Mouse (Mus musculus) CH12.LX (cell line): ENCODE results near the gene Slc9b2. TPM values are rescaled to one million over a fixed set of nuclear protein-coding genes. Genes with fewer than 3 reads are reported as not detected.

Experiments used
- DNase-seq: peaks from one replicate; pipeline ENCODE4 v3.0.0-alpha.2; 2013; ENCODE audit errors: extremely low read depth
- H3K27ac ChIP-seq: 2 replicates; pipeline ENCODE4 v1.5.1; 2012; ENCODE audit warnings: low read depth, mild to moderate bottlenecking, control low read depth, moderate library complexity; ENCODE audit not compliant: insufficient read depth
- H3K27me3 ChIP-seq: replicated peaks from 2 replicates; pipeline ENCODE3; 2012; ENCODE audit warnings: inconsistent platforms
- H3K36me3 ChIP-seq, 2 experiments: replicated peaks in 1 of 2; 2 replicates each; pipeline versions ENCODE3 to v1.6.1; 2012; ENCODE audit warnings: inconsistent platforms in 1 of 2, low read length in 1 of 2, mild to moderate bottlenecking in 1 of 2, mixed read lengths in 1 of 2, moderate library complexity in 1 of 2; ENCODE audit not compliant: control insufficient read depth in 1 of 2, insufficient read depth in 1 of 2
- H3K4me1 ChIP-seq, 2 experiments: 2 replicates each; pipeline ENCODE4 v1.6.1; 2012; ENCODE audit warnings: inconsistent platforms in 1 of 2, moderate library complexity in 1 of 2; ENCODE audit not compliant: insufficient read depth in 2 of 2, control insufficient read depth in 1 of 2
- H3K4me2 ChIP-seq: 2 replicates; pipeline ENCODE4 v1.6.1; 2012; ENCODE audit warnings: low read depth, mild to moderate bottlenecking, control low read depth; ENCODE audit not compliant: poor library complexity, insufficient read depth, severe bottlenecking
- H3K4me3 ChIP-seq, 3 experiments: fragments of 150-350 bp in 1 of 3; sonication (generic) in 1 of 3; replicated peaks in 1 of 3; 2 replicates each; pipeline versions ENCODE3 to v1.5.1; 2011 to 2012; ENCODE audit warnings: low read depth in 2 of 3, low read length in 2 of 3, mild to moderate bottlenecking in 2 of 3, moderate library complexity in 2 of 3, control low read depth in 1 of 3, improper control_type of control experiment in 1 of 3, inconsistent platforms in 1 of 3, mixed read lengths in 1 of 3; ENCODE audit not compliant: poor library complexity in 1 of 3
- H3K79me2 ChIP-seq: replicated peaks from 2 replicates; pipeline ENCODE4 v1.6.1; 2012; ENCODE audit warnings: mild to moderate bottlenecking, moderate library complexity; ENCODE audit not compliant: control insufficient read depth, poor library complexity, insufficient read depth, severe bottlenecking; ENCODE audit errors: extremely low read depth
- H3K9ac ChIP-seq: 2 replicates; pipeline ENCODE4 v1.6.1; 2012; ENCODE audit warnings: low read depth, mild to moderate bottlenecking, control low read depth, moderate library complexity; ENCODE audit not compliant: insufficient read depth
- H3K9me3 ChIP-seq: replicated peaks from 2 replicates; pipeline ENCODE3; 2012; ENCODE audit warnings: low read length, inconsistent platforms, mixed read lengths
- BHLHE40 ChIP-seq: IDR thresholded peaks from 2 replicates; pipeline ENCODE4 v1.6.1; 2011; ENCODE audit warnings: mild to moderate bottlenecking, low read depth, low read length, improper control_type of control experiment
- CHD1 ChIP-seq: IDR thresholded peaks from 2 replicates; pipeline ENCODE4 v1.6.1; 2012; ENCODE audit warnings: low read depth, low read length, improper control_type of control experiment, inconsistent platforms
- CHD2 ChIP-seq: IDR thresholded peaks from 2 replicates; pipeline ENCODE4 v1.6.1; 2011; ENCODE audit warnings: low read length, improper control_type of control experiment
- CTCF ChIP-seq, 2 experiments: IDR thresholded peaks in 1 of 2; conservative IDR thresholded peaks in 1 of 2; 2 replicates each; pipeline ENCODE4 v1.5.1; 2011 to 2012; ENCODE audit warnings: low read depth in 2 of 2, low read length in 2 of 2, improper control_type of control experiment in 1 of 2, inconsistent platforms in 1 of 2, mild to moderate bottlenecking in 1 of 2, moderate library complexity in 1 of 2
- E2F4 ChIP-seq: IDR thresholded peaks from 2 replicates; pipeline ENCODE4 v1.6.1; 2011; ENCODE audit warnings: low read depth, low read length, improper control_type of control experiment; ENCODE audit not compliant: insufficient replicate concordance
- ELF1 ChIP-seq: IDR thresholded peaks from 2 replicates; pipeline ENCODE4 v1.6.1; 2014; ENCODE audit warnings: low read depth, mild to moderate bottlenecking, inconsistent platforms, low read length, improper control_type of control experiment
- EP300 ChIP-seq: IDR thresholded peaks from 2 replicates; pipeline ENCODE4 v1.6.1; 2011; ENCODE audit warnings: low read length, improper control_type of control experiment
- ETS1 ChIP-seq: conservative IDR thresholded peaks from 2 replicates; pipeline ENCODE4 v1.6.1; 2012; ENCODE audit warnings: low read depth, mild to moderate bottlenecking, inconsistent platforms, low read length, improper control_type of control experiment, moderate library complexity
- GABPA ChIP-seq: IDR thresholded peaks from 2 replicates; pipeline ENCODE4 v1.6.1; 2012; ENCODE audit warnings: low read depth, low read length, improper control_type of control experiment, inconsistent platforms; ENCODE audit not compliant: insufficient replicate concordance
- HCFC1 ChIP-seq: IDR thresholded peaks from 2 replicates; pipeline ENCODE4 v1.6.1; 2012; ENCODE audit warnings: low read depth, mild to moderate bottlenecking, inconsistent platforms, low read length, improper control_type of control experiment
- IRF4 ChIP-seq: IDR thresholded peaks from 2 replicates; pipeline ENCODE4 v1.6.1; 2014; ENCODE audit warnings: low read depth, mild to moderate bottlenecking, inconsistent platforms, low read length, improper control_type of control experiment
- JUN ChIP-seq: IDR thresholded peaks from 2 replicates; pipeline ENCODE4 v1.6.1; 2011; ENCODE audit warnings: low read depth, mild to moderate bottlenecking, low read length, improper control_type of control experiment, moderate library complexity; ENCODE audit not compliant: insufficient read depth
- JUND ChIP-seq: conservative IDR thresholded peaks from 2 replicates; pipeline ENCODE4 v1.6.1; 2011; ENCODE audit warnings: low read depth, low read length, improper control_type of control experiment
- KAT2A ChIP-seq: IDR thresholded peaks from 2 replicates; pipeline ENCODE4 v1.6.1; 2012; ENCODE audit warnings: low read length, improper control_type of control experiment, inconsistent platforms; ENCODE audit not compliant: insufficient replicate concordance
- MAFK ChIP-seq: IDR thresholded peaks from 2 replicates; pipeline ENCODE4 v1.6.1; 2011; ENCODE audit warnings: low read length, improper control_type of control experiment; ENCODE audit not compliant: insufficient replicate concordance
- MAX ChIP-seq: IDR thresholded peaks from 2 replicates; pipeline ENCODE4 v1.6.1; 2011; ENCODE audit warnings: low read length, improper control_type of control experiment
- MAZ ChIP-seq: IDR thresholded peaks from 2 replicates; pipeline ENCODE4 v1.6.1; 2012; ENCODE audit warnings: low read depth, mild to moderate bottlenecking, inconsistent platforms, low read length, improper control_type of control experiment, moderate library complexity
- MEF2A ChIP-seq: IDR thresholded peaks from 2 replicates; pipeline ENCODE4 v1.6.1; 2014; ENCODE audit warnings: low read depth, mild to moderate bottlenecking, inconsistent platforms, low read length, improper control_type of control experiment, borderline replicate concordance
- MXI1 ChIP-seq: IDR thresholded peaks from 2 replicates; pipeline ENCODE4 v1.6.1; 2011; ENCODE audit warnings: mild to moderate bottlenecking, low read depth, low read length, improper control_type of control experiment
- MYC ChIP-seq: IDR thresholded peaks from 2 replicates; pipeline ENCODE4 v1.6.1; 2011; ENCODE audit warnings: low read depth, mild to moderate bottlenecking, improper control_type of control experiment, low read length
- NELFE ChIP-seq: IDR thresholded peaks from 2 replicates; pipeline ENCODE4 v1.6.1; 2011; ENCODE audit warnings: low read depth, low read length, improper control_type of control experiment
- NRF1 ChIP-seq: IDR thresholded peaks from 2 replicates; pipeline ENCODE4 v1.6.1; 2014; ENCODE audit warnings: low read depth, mild to moderate bottlenecking, inconsistent platforms, low read length, improper control_type of control experiment, moderate library complexity
- PAX5 ChIP-seq: IDR thresholded peaks from 2 replicates; pipeline ENCODE4 v1.6.1; 2012; ENCODE audit warnings: low read length, inconsistent platforms, mixed read lengths
- POLR2A ChIP-seq: IDR thresholded peaks from 2 replicates; pipeline ENCODE4 v1.6.1; 2011; ENCODE audit warnings: low read depth, mild to moderate bottlenecking, improper control_type of control experiment, low read length
- POLR2AphosphoS2 ChIP-seq: IDR thresholded peaks from 2 replicates; pipeline ENCODE4 v1.6.1; 2011; ENCODE audit warnings: low read depth, low read length, improper control_type of control experiment
- RAD21 ChIP-seq: IDR thresholded peaks from 2 replicates; pipeline ENCODE4 v1.6.1; 2011; ENCODE audit warnings: low read depth, mild to moderate bottlenecking, low read length, improper control_type of control experiment, moderate library complexity
- RCOR1 ChIP-seq: conservative IDR thresholded peaks from 2 replicates; pipeline ENCODE4 v1.6.1; 2012; ENCODE audit warnings: low read depth, mild to moderate bottlenecking, inconsistent platforms, low read length, improper control_type of control experiment
- SIN3A ChIP-seq: IDR thresholded peaks from 2 replicates; pipeline ENCODE4 v1.6.1; 2012; ENCODE audit warnings: low read length, improper control_type of control experiment, inconsistent platforms
- SMC3 ChIP-seq: IDR thresholded peaks from 2 replicates; pipeline ENCODE4 v1.6.1; 2011; ENCODE audit warnings: low read depth, low read length, improper control_type of control experiment
- TBP ChIP-seq: conservative IDR thresholded peaks from 2 replicates; pipeline ENCODE4 v1.6.1; 2011; ENCODE audit warnings: low read depth, low read length, improper control_type of control experiment
- TCF12 ChIP-seq: IDR thresholded peaks from 2 replicates; pipeline ENCODE4 v1.6.1; 2014; ENCODE audit warnings: low read depth, mild to moderate bottlenecking, inconsistent platforms, low read length, improper control_type of control experiment
- UBTF ChIP-seq: IDR thresholded peaks from 2 replicates; pipeline ENCODE4 v1.6.1; 2012; ENCODE audit warnings: low read depth, mild to moderate bottlenecking, inconsistent platforms, low read length, improper control_type of control experiment, moderate library complexity
- USF1 ChIP-seq: IDR thresholded peaks from 2 replicates; pipeline ENCODE4 v1.6.1; 2014; ENCODE audit warnings: low read depth, mild to moderate bottlenecking, inconsistent platforms, low read length, improper control_type of control experiment
- USF2 ChIP-seq: conservative IDR thresholded peaks from 2 replicates; pipeline ENCODE4 v1.6.1; 2011; ENCODE audit warnings: low read depth, low read length, improper control_type of control experiment
- ZC3H11A ChIP-seq: IDR thresholded peaks from 2 replicates; pipeline ENCODE4 v1.6.1; 2012; ENCODE audit warnings: low read depth, mild to moderate bottlenecking, inconsistent platforms, low read length, improper control_type of control experiment
- ZKSCAN1 ChIP-seq: IDR thresholded peaks from 2 replicates; pipeline ENCODE4 v1.6.1; 2012; ENCODE audit warnings: low read depth, inconsistent platforms, low read length, improper control_type of control experiment, borderline replicate concordance
- ZMIZ1 ChIP-seq: IDR thresholded peaks from 2 replicates; pipeline ENCODE4 v1.6.1; 2012; ENCODE audit warnings: low read depth, mild to moderate bottlenecking, inconsistent platforms, low read length, improper control_type of control experiment
- ZNF384 ChIP-seq: IDR thresholded peaks from 2 replicates; pipeline ENCODE4 v1.6.1; 2012; ENCODE audit warnings: low read depth, low read length, improper control_type of control experiment, inconsistent platforms
- dilution Hi-C: fragments of 300-500 bp; cut with MboI; formaldehyde crosslinking; loops from 2 replicates; pipeline ENCODE4 v1.14.3; 2020; ENCODE audit warnings: low sequenced_read_pairs; ENCODE audit not compliant: extremely low pct_unique_long_range_greater_than_20kb, extremely low pct_ligation_motif_present
- in situ Hi-C: fragments of 300-500 bp; cut with MboI; formaldehyde crosslinking; loops from 3 replicates; pipeline ENCODE4 v1.14.3; 2019; ENCODE audit warnings: low sequenced_read_pairs, low pct_ligation_motif_present, low pct_unique_long_range_greater_than_20kb, mixed read lengths
- polyA plus RNA-seq: library from polyadenylated mRNA; unstranded; fragments of >175 nt; gene quantifications from 2 replicates; pipeline ENCODE4 v1.2.1, GENCODE M21; 2012; ENCODE audit warnings: low read depth; ENCODE audit not compliant: insufficient read length
- total RNA-seq, 2 experiments: library from RNA; depleted of rRNA; stranded (reverse); fragments of 300-350 nt in 1 of 2; fragments of >200 nt in 1 of 2; gene quantifications; 2 replicates each; pipeline ENCODE4 v1.2.3; 2012 to 2014

Gene Slc9b2
- total RNA-seq (2012; rRNA removed) (1.4 and 1.5 TPM in 2 replicates), total RNA-seq (2014; rRNA removed) (2.8 and 3.2 TPM in 2 replicates), polyA plus RNA-seq (3.9 and 4.2 TPM in 2 replicates)

- dilution Hi-C loops = no loop called here
- H3K9me3 ChIP-seq = no peaks in the 10 kb centered on the region
- in situ Hi-C loops = no loop called here
- DNase-seq = peak; percentile 87
- H3K4me3 ChIP-seq = peak within 1 kb of the TSS; percentile 27 to 54 (median 31)
- peak within 1 kb of the TSS; percentile 93 for H3K4me2 ChIP-seq
- peak within 1 kb of the TSS; percentile 26 for H3K9ac ChIP-seq
- TF ChIP-seq MEF2A (peak; percentile 75), MAZ (peak; percentile 96), ETS1 (peak; percentile 31), BHLHE40 (peak; percentile 80), SIN3A (peak; percentile 77), RAD21 (no peak), JUN (no peak), CHD1 (peak; percentile 90), ELF1 (peak; percentile 59; the same call in 1 of the 2 replicates), USF2 (no peak; the same call in 1 of the 2 replicates), JUND (no peak), PAX5 (no peak), ZKSCAN1 (no peak), E2F4 (no peak), KAT2A (no peak), NRF1 (peak; percentile 78), HCFC1 (peak; percentile 47; the same call in 1 of the 2 replicates), UBTF (peak; percentile 89), POLR2AphosphoS2 (no peak), MAFK (no peak; the same call in 1 of the 2 replicates), ZC3H11A (no peak), GABPA (no peak), CTCF (conservative IDR thresholded peaks at IDR 0.05 in 1 of 2, IDR thresholded peaks at IDR 0.05 in 1 of 2; ENCODE audit: low read depth in 2 of 2, low read length in 2 of 2) (no peak), NELFE (peak; percentile 73), MAX (peak; percentile 82), MXI1 (peak; percentile 80), IRF4 (peak; percentile 58; the same call in 1 of the 2 replicates), EP300 (peak; percentile 48; the same call in 1 of the 2 replicates), USF1 (no peak), TCF12 (peak; percentile 72), TBP (peak; percentile 77), ZMIZ1 (peak; percentile 56; the same call in 1 of the 2 replicates), SMC3 (no peak; the same call in 1 of the 2 replicates), POLR2A (peak; percentile 70), MYC (peak; percentile 69; the same call in 1 of the 2 replicates), CHD2 (peak; percentile 47; the same call in 1 of the 2 replicates), ZNF384 (no peak), RCOR1 (0 out of 2 replicates have a peak, but pooled peaks have one; percentile 35)
- H3K79me2 ChIP-seq = no peaks in the 10 kb centered on the region
- H3K36me3 ChIP-seq = no peaks in the 10 kb centered on the region
- H3K4me1 ChIP-seq = peaks cover 5 to 15% of the 10 kb centered on the region in 2 experiments
- H3K27ac ChIP-seq = no peak within 1 kb of the TSS
- H3K27me3 ChIP-seq = peaks cover 2% of the 10 kb centered on the region
Observed at GRCm38 (mm10) chr3:135307411-135308259, at the start of gene Slc9b2. Gene Slc9b2 (plus strand): TSS chr3:135307700.
